Mouse (Mus musculus) duodenum, adult 2 months (tissue): ENCODE data around the gene Dhx15. TPM values are rescaled to one million over a fixed set of nuclear protein-coding genes. Genes with fewer than 3 reads are reported as not detected.

Source experiments
- polyA plus RNA-seq: library from polyadenylated mRNA; depleted of rRNA; stranded (reverse); fragments of >200 nt; gene quantifications from 2 replicates; pipeline ENCODE4 v1.2.3, GENCODE M21; 2012; ENCODE audit warnings: low replicate concordance; rRNA removed

Dhx15 gene
- 3.7 and 8.2 TPM in 2 replicates for polyA plus RNA-seq

DNA sequence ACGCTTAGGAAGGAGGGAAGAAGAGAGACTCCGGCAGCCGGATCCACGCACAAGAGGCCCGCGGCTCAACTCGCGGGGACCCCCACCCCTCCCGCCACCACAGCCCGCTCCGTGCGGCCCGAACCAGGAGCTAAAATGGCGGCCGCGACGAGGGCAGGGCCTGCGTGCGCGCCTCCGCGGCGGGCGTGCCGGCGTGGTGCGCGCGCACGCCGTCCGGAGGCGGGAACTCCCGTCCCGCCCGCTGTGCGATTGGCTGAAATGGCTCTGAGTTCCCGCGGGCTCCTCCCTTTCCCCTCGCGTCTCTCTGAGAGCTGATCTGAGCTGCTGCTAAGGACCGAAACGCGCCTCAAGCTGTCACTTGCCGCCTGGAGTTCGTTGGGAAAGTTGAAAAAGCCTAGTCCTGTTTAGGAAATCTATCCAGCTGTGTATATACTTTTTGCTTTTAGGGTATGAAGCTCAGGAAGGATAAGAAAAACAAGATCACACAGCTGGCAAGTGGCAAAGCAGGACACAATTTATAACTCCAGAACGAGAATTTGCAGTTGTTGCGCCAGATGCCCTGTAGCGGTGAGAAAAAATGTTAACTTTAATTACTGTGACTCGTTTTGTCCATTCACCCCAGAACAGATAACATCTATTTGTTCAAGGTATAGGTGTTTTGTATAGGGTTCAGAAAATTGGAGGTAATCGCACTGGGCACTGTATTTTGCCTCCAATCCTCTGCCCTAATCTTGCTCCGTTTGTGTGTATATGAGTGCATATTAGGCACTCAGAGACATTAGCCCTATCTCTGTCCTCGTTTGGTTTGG lies at the start of gene Dhx15:
Gene Dhx15 (minus strand): TSS at position 144 of the 809 bp plus-strand sequence.

Other genes starting within 250 kb of the Dhx15 start
- gene Sod3, start 173.3 kb upstream of the Dhx15 start, polyA plus RNA-seq: 20.2 and 20.4 TPM in 2 replicates